Mouse (Mus musculus) midbrain, embryonic 12.5 days (tissue): ENCODE measurements at regions not wholly inside any gene's neighbourhood (a gene's known extent, or its start where the extent isn't known, plus 50 kb on each side); places are given as distances from the start of the nearest gene placed in this dataset.
"Not testable (repeated sequence)": the region's sequence is repeated elsewhere in the genome, so short reads cannot be mapped to it uniquely, and the experiment has no call there.

Source experiments
- ATAC-seq: fragments of 200-750 bp; cut with Nextera tagmentation; 2 replicates; pipeline ENCODE4 v1.8.0; 2017; ENCODE audit warnings: low read depth, moderate TSS enrichment, moderate library complexity; ENCODE audit not compliant: low FRiP score
- H3K27ac ChIP-seq: fragments of 300-500 bp; sonication (generic); replicated peaks from 2 replicates; pipeline ENCODE4 v1.5.1; 2016; ENCODE audit warnings: mild to moderate bottlenecking
- H3K27me3 ChIP-seq: fragments of 300-500 bp; sonication (generic); 2 replicates; pipeline ENCODE4 v1.6.1; 2016; ENCODE audit warnings: mild to moderate bottlenecking
- H3K36me3 ChIP-seq: fragments of 300-500 bp; sonication (generic); 2 replicates; pipeline ENCODE4 v1.6.1; 2016
- H3K4me1 ChIP-seq: fragments of 300-500 bp; sonication (generic); 2 replicates; pipeline ENCODE4 v1.6.1; 2016
- H3K4me2 ChIP-seq: fragments of 300-500 bp; sonication (generic); replicated peaks from 2 replicates; pipeline ENCODE4 v1.6.1; 2016; ENCODE audit warnings: mild to moderate bottlenecking, moderate library complexity
- H3K4me3 ChIP-seq: fragments of 300-500 bp; sonication (generic); 2 replicates; pipeline ENCODE4 v1.5.1; 2016; ENCODE audit warnings: mild to moderate bottlenecking
- H3K9ac ChIP-seq: fragments of 300-500 bp; sonication (generic); replicated peaks from 2 replicates; pipeline ENCODE4 v1.6.1; 2016; ENCODE audit warnings: mild to moderate bottlenecking, moderate library complexity
- H3K9me3 ChIP-seq: fragments of 300-500 bp; sonication (generic); 2 replicates; pipeline ENCODE4 v1.6.1; 2016; ENCODE audit warnings: mild to moderate bottlenecking
- WGBS: fragments of 180-500 bp; shearing (Covaris S2); methylation state at CpG from one replicate; pipeline ENCODE4 v1.1.7; 2016; 5-methylcytosine and 5-hydroxymethylcytosine counted together

DNA sequence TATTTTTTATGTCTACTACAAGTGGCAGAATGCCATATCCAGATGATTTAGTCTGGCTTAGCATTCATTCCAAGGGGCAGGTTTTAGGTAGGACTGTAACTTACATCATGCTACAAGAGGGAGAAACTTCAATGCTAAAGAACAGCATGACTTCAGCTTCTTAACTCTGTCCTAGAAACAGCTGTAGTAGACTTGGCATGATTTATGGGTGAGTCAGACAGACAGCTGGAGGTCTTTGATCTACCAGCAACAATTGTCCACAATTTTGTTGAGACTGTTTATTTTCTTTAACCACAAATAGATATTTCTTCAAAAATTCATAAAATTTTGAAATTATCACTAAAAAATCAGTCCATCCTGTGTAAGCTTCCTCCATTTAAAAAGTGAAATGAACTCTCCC is 781.7 kb upstream of the Man1a start:
- Histone ChIP-seq H3K4me1 (no peaks in the 10 kb centered on the region), H3K27ac (no peak overlapping the region), H3K9ac (no peak overlapping the region), H3K9me3 (no peaks in the 10 kb centered on the region), H3K36me3 (no peaks in the 10 kb centered on the region), H3K4me3 (no peak overlapping the region), H3K27me3 (no peaks in the 10 kb centered on the region), H3K4me2 (no peak overlapping the region)
- ATAC-seq: no peak

DNA sequence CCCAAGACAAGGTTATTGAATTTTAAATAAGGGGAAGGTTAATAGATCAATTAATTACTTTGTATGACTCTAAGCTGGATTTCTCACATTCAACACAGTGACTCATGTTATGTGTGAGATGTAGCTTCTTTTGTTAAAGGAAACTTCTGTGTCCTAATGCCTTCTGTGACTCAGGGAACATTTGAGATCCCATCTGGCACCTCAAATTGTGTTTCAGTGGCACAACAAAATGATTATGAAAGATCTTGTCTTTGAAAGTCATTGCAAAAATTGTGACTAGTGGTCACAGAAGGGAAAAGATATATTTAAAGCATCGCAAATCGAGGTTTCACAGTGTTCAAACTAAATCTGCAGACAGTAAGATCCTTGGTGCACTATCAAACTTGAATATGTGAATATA is 765.2 kb upstream of the Man1a start:
- Histone ChIP-seq H3K27me3 (no peaks in the 10 kb centered on the region), H3K9ac (no peak overlapping the region), H3K27ac (no peak overlapping the region), H3K9me3 (no peaks in the 10 kb centered on the region), H3K4me2 (no peak overlapping the region), H3K4me1 (no peaks in the 10 kb centered on the region), H3K4me3 (no peak overlapping the region), H3K36me3 (no peaks in the 10 kb centered on the region)
- WGBS: 95% methylated on average over 2 of the region's 2 CpGs
- ATAC-seq: no peak

DNA sequence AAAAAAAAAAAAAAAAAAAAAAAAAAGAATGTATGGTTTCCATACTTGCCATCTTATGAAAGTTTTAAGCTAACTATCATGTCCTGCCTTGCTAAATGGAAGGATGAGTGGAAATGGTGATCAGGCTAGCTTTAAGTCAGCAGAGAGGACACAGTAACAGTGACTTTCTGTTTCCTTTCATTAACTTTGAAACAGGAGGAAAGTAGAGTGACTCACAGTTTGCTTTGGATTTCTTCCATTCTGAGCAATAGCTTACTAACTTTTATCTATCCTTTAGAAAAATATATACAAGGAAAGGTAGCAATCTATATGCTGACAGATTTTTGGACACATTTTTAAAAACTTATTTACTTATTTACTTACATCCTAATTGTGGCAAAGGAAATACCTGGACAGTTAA is 762.6 kb upstream of the Man1a start:
- no peaks in the 10 kb centered on the region for H3K36me3 ChIP-seq
- no peaks in the 10 kb centered on the region for H3K9me3 ChIP-seq
- H3K4me1 ChIP-seq: no peaks in the 10 kb centered on the region
- no peak overlapping the region for H3K4me3 ChIP-seq
- no peak overlapping the region for H3K4me2 ChIP-seq
- no peaks in the 10 kb centered on the region for H3K27me3 ChIP-seq
- no peak overlapping the region for H3K9ac ChIP-seq
- no peak for ATAC-seq
- H3K27ac ChIP-seq: no peak overlapping the region

DNA sequence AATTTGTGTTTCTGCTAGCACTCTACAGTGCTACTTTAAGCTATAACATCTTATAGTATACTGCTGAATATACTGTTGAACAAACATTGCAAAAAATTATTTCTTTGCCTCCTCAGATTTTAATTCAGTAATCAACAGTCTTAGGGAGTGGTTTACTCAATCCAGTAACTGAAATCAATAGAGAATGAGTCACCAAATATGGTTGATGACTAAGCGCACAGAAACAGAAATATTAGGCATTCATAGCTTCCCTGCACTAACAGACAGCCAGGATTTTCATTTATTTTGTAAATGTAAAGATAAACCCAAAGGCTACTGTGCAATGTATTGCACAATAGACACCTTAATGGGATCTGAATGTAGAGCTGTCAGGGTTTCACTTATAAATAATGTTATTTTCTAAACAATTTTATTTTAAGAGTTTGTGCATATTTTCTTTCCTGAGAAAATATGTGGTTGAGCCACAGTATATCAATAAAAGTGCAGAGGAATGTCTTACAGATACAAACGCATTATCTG is 738.3 kb upstream of the Man1a start:
- H3K27ac ChIP-seq: no peak overlapping the region
- ATAC-seq: no peak
- no peaks in the 10 kb centered on the region for H3K9me3 ChIP-seq
- no peak overlapping the region for H3K9ac ChIP-seq
- H3K4me2 ChIP-seq: no peak overlapping the region
- H3K4me3 ChIP-seq: no peak overlapping the region
- no peaks in the 10 kb centered on the region for H3K36me3 ChIP-seq
- H3K4me1 ChIP-seq: no peaks in the 10 kb centered on the region
- WGBS: 87% methylated on average over 2 of the region's 2 CpGs
- H3K27me3 ChIP-seq: no peaks in the 10 kb centered on the region

DNA sequence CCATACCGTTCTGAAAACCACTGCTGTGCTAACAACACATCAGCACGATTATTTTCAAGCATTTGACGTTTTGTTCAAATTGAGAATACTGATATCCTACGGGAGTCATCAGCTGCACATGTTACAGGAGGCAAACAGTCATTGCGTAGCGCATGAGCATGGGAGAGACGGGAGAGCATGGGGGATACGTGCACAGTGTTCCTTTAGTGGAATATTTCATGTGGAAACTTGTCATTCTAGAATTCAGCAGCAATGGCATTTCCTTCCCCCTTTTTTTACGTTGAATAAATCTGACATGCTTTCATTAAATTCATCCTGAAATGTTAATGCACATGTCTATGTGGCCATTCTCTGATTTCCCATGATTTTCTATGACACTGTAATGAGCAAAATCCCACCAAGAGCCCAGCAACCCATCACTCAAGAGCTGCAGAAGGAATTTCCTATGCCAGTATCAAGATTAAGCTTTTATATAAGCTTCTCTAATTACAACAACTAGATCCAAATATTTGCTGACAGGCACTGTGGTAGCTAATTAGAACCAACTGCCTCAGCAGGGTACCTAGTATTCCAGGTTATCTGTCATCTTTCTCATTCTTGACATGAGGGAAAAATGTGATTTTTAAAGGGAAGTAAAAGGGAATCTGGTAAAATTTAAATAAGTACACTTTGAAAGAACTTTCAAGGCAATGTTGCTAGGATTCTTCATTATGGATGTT is 723.2 kb upstream of the Man1a start:
- Histone ChIP-seq H3K27me3 (no peaks in the 10 kb centered on the region), H3K9ac (no peak overlapping the region), H3K27ac (no peak overlapping the region), H3K4me1 (no peaks in the 10 kb centered on the region), H3K9me3 (no peaks in the 10 kb centered on the region), H3K4me3 (no peak overlapping the region), H3K4me2 (no peak overlapping the region), H3K36me3 (no peaks in the 10 kb centered on the region)
- peak; percentile 71 for ATAC-seq
- WGBS: 80% methylated on average over 9 of the region's 9 CpGs

DNA sequence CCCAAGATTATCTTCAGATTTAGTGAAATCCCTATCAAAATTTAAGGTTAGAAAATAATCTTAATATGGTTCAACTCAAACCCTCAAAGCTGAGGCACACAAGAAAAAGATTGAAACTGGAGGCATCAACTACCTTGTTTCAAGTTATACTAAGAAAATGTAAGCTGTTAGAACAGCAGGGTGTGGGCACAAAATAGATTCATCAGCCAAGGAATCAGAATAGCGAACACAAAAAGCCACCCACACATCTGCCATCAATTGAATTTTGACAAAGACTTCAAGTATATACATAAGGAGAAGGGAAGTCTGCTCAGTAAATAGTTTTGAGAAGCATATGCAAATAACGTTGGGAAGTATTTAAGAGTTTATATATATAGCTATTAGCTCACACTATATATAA is 720.9 kb upstream of the Man1a start:
- H3K27ac ChIP-seq: no peak overlapping the region
- no peak overlapping the region for H3K4me3 ChIP-seq
- WGBS: 72% methylated on average over 2 of the region's 2 CpGs
- no peaks in the 10 kb centered on the region for H3K4me1 ChIP-seq
- no peak overlapping the region for H3K9ac ChIP-seq
- H3K9me3 ChIP-seq: no peaks in the 10 kb centered on the region
- H3K36me3 ChIP-seq: no peaks in the 10 kb centered on the region
- ATAC-seq: no peak
- H3K27me3 ChIP-seq: no peaks in the 10 kb centered on the region
- no peak overlapping the region for H3K4me2 ChIP-seq

DNA sequence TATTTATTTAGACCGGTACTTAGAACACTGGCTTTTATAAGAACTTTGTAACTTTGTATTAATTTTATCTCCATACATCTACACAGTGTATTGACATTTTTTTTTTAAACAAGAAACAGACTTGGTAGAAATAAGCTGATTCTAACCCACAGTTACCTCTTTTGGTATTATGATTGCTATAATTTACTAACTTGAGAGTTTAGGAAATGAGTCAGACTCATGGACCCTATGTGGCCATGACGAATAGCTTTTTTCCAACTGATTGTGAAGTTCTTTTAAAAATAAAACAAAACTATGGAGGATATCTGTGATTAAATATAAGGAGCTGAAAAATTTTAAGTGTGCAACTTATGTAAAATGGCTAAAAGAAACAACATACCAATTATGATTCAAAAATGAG is 684.7 kb upstream of the Man1a start:
- ATAC-seq: no peak
- Histone ChIP-seq H3K4me2 (no peak overlapping the region), H3K9ac (no peak overlapping the region), H3K9me3 (no peaks in the 10 kb centered on the region), H3K4me3 (no peak overlapping the region), H3K27me3 (no peaks in the 10 kb centered on the region), H3K4me1 (no peaks in the 10 kb centered on the region), H3K36me3 (no peaks in the 10 kb centered on the region), H3K27ac (no peak overlapping the region)
- WGBS: 93% methylated on average over 2 of the region's 2 CpGs

DNA sequence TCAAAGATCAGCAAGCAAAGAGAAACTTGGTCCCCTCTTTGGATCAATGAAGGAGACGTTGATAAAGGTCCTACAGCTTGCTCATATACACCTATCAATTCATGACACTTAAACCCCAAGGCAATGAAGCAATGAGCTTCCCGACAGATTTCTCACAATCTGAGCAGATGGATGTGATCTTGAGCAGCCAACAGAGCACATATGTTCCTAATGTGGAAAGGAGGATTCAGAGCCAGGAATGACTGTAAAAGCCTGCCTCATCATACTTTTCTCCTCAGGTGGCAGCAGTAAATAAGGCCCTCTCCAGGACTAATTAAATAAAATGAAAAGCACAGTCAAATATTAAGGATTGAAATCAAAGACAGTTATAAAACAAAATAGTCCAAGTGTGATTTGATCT is 672.8 kb upstream of the Man1a start:
- ATAC-seq: no peak
- H3K9me3 ChIP-seq: no peaks in the 10 kb centered on the region
- no peak overlapping the region for H3K4me2 ChIP-seq
- H3K27me3 ChIP-seq: no peaks in the 10 kb centered on the region
- H3K4me1 ChIP-seq: no peaks in the 10 kb centered on the region
- no peak overlapping the region for H3K4me3 ChIP-seq
- H3K9ac ChIP-seq: no peak overlapping the region
- no peaks in the 10 kb centered on the region for H3K36me3 ChIP-seq
- WGBS: 72% methylated on average over 2 of the region's 2 CpGs
- no peak overlapping the region for H3K27ac ChIP-seq

DNA sequence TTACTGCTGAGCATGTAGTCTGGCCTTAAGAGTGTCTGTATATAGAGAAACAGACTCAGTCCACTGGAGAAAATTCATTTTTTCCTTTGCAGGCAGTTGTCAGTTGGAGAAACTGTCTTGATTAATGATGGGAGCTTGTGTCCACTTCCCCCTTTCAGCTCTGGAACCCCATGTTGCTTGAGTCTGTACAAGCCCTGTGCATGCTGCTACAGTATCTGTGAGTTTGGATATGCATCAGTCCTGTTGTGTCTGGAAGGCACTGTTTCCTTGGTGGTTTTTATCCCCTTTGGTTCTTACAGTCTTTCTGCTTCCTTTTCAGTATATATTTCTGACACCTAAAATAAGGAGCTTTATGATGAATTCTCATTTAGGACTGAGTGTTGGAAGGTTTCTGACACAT is 660.7 kb upstream of the Man1a start:
- Histone ChIP-seq H3K27me3 (no peaks in the 10 kb centered on the region), H3K4me2 (no peak overlapping the region), H3K27ac (no peak overlapping the region), H3K4me3 (no peak overlapping the region), H3K9me3 (no peaks in the 10 kb centered on the region), H3K4me1 (no peaks in the 10 kb centered on the region), H3K36me3 (no peaks in the 10 kb centered on the region), H3K9ac (no peak overlapping the region)
- ATAC-seq: no peak

DNA sequence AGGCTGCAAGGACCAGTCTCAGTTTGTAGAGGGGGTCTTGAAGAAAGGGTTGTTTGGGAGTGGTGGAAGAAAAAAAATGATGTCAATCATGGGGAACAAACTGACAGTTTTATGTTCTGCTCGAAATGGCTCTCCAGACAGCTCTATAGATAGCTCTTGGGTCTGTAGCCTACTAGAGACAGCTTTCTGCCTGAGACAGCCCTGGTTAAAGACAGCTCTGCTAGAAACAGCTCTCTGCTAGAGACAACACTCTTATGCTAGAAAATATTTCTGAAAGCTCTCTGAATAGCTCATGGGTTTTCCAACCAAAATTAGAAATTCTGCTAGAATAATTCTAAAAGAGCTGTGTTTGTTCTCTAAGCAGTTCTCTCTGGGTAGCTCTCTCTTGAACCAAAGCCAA is 636.3 kb upstream of the Man1a start:
- WGBS: 69% methylated on average over 1 of the region's 1 CpGs
- Histone ChIP-seq H3K4me3 (no peak overlapping the region), H3K9ac (no peak overlapping the region), H3K4me2 (no peak overlapping the region), H3K36me3 (no peaks in the 10 kb centered on the region), H3K9me3 (no peaks in the 10 kb centered on the region), H3K4me1 (no peaks in the 10 kb centered on the region), H3K27ac (no peak overlapping the region), H3K27me3 (no peaks in the 10 kb centered on the region)
- ATAC-seq: no peak

DNA sequence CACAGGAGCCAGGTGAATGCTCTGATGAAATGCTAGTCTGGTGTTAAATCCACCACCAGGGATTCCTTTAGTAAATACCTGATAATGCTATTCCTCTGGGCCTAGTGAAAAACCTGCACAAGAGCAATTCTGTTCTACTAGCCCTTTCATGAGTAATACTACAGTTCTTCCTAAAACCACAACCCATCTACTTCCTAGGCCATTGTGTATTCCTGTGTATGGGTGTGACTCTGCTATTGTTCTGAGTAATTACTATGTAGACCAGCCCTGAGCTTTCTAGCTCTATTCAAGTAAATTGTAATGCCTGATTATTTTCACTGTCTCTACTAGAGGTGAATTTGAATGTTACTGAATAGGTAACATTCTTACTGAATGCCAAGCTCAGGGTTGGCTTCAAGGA is 591.4 kb upstream of the Man1a start:
- H3K9ac ChIP-seq, H3K4me2 ChIP-seq, H3K4me3 ChIP-seq, H3K36me3 ChIP-seq, H3K9me3 ChIP-seq, H3K4me1 ChIP-seq, ATAC-seq, H3K27ac ChIP-seq, H3K27me3 ChIP-seq: not testable (repeated sequence)
